Mouse (Mus musculus) C2C12 (cell line): ENCODE measurements around the gene Notch4. TPM values are rescaled to one million over a fixed set of nuclear protein-coding genes. Genes with fewer than 3 reads are reported as not detected.

Experiments used
- H3K27me3 ChIP-seq: one replicate; pipeline ENCODE4 v1.6.1; 2011; ENCODE audit not compliant: control insufficient read depth, insufficient read depth, insufficient read length
- H3K36me3 ChIP-seq: one replicate; pipeline ENCODE4 v1.6.1; 2011; ENCODE audit not compliant: control insufficient read depth, insufficient read depth
- H3K4me3 ChIP-seq: one replicate; pipeline ENCODE4 v1.5.1; 2011; ENCODE audit warnings: mild to moderate bottlenecking, control low read depth; ENCODE audit not compliant: poor library complexity, insufficient read depth, severe bottlenecking
- H3K79me2 ChIP-seq: one replicate; pipeline ENCODE4 v1.6.1; 2011; ENCODE audit not compliant: control insufficient read depth, insufficient read depth
- H3K79me3 ChIP-seq: one replicate; pipeline ENCODE4 v1.6.1; 2011; ENCODE audit warnings: low read depth, control low read depth
- H3ac ChIP-seq: one replicate; pipeline ENCODE3; 2011; ENCODE audit warnings: low read depth; ENCODE audit not compliant: control insufficient read depth, insufficient read length
- CEBPB ChIP-seq: IDR thresholded peaks from one replicate; pipeline ENCODE4 v1.6.1; 2011; ENCODE audit warnings: low read depth, mild to moderate bottlenecking, control low read depth, moderate library complexity
- CTCF ChIP-seq: IDR thresholded peaks from one replicate; pipeline ENCODE4 v1.5.1; 2011; ENCODE audit not compliant: control insufficient read depth, insufficient read depth, insufficient read length
- FOSL1 ChIP-seq: IDR thresholded peaks from one replicate; pipeline ENCODE4 v1.8.0; 2011; ENCODE audit warnings: mild to moderate bottlenecking, low read length; ENCODE audit not compliant: poor library complexity, insufficient read depth, severe bottlenecking
- MAX ChIP-seq: IDR thresholded peaks from one replicate; pipeline ENCODE4 v1.6.1; 2011; ENCODE audit warnings: mild to moderate bottlenecking, control low read depth
- MYOD1 ChIP-seq: IDR thresholded peaks from one replicate; pipeline ENCODE4 v1.6.1; 2011; ENCODE audit warnings: low read depth; ENCODE audit not compliant: control insufficient read depth, insufficient read length
- MYOG ChIP-seq: IDR thresholded peaks from one replicate; pipeline ENCODE4 v1.6.1; 2011; ENCODE audit not compliant: control insufficient read depth, insufficient read length; ENCODE audit errors: extremely low read depth
- USF1 ChIP-seq: IDR thresholded peaks from one replicate; pipeline ENCODE4 v1.6.1; 2011; ENCODE audit warnings: low read depth, mild to moderate bottlenecking, control low read depth, moderate library complexity
- polyA plus RNA-seq: library from polyadenylated mRNA; unstranded; fragments of >200 nt; fragmentation: generic; extraction: Trizol; gene quantifications from one replicate; pipeline ENCODE4 v1.2.1, GENCODE M21; 2012; ENCODE audit warnings: missing spikeins

The Notch4 gene
- polyA plus RNA-seq, 1 experiment: 0.51 TPM

DNA sequence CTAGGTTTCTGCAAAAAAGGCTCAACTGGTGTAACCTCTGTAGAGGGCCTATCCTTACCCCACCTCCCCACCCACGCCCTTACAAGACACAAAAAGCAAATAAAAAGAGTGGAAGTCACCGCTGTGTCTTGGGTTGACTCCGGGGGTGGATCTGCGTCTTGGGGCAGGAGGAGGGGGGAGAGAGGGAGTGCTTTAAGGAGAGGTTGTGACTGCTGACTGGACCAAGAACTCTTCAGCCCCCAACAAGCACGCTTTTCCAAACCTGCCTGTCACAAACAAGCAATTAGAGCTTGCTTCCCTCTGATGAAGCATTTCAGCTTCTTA is 64.5 kb downstream of the Notch4 start:
- no peak overlapping the region for H3K4me3 ChIP-seq
- H3K27me3 ChIP-seq: peaks cover 31% of the 10 kb centered on the region
- no peak for TF ChIP-seq MYOD1

DNA sequence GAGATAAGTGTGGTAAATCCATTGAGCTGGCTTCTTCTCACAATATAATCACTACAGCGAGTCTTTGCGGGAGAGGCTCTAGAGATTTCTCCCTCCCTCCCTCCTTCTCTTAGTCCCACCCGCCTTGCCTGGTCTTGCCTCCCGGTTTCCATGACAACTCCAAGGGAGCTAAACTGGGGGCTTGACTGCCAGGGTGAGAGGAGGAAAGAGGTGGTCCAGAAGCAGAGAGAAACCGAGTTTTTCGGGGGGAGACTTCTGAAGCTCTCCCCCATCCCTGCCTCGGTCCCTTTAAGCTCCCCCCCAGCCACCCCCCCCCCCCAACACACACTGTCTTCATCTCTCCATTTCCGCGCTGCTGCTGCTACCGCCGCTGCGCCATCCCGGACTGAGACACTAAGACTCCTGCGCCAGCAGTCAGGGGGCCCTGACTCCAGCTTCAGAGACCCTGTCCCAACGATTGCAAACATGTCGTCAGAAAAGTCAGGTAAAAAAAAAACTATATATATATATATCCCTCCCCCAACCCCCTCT is 65.2 kb downstream of the Notch4 start, which contains the start of gene Prrt1:
Gene Prrt1, plus strand, starts transcription at position 313 of the 531 bp plus-strand sequence.
- no peak for TF ChIP-seq CEBPB
- no peak for TF ChIP-seq CTCF
- no peak for TF ChIP-seq MYOD1
- no peak for TF ChIP-seq MYOG
- no peak for TF ChIP-seq FOSL1
- no peak for TF ChIP-seq USF1
- no peak for TF ChIP-seq MAX
- H3K79me2 ChIP-seq: no peaks in the 10 kb centered on the region
- no peak within 1 kb of the TSS for H3K4me3 ChIP-seq
- H3K36me3 ChIP-seq: no peaks in the 10 kb centered on the region
- no peak within 1 kb of the TSS for H3ac ChIP-seq
- peaks cover 38% of the 10 kb centered on the region for H3K27me3 ChIP-seq
- no peaks in the 10 kb centered on the region for H3K79me3 ChIP-seq

More for the DNA sequence above, 64.5 kb downstream of the Notch4 start:
- Histone ChIP-seq H3ac (no peak overlapping the region), H3K79me2 (no peaks in the 10 kb centered on the region), H3K36me3 (no peaks in the 10 kb centered on the region), H3K79me3 (no peaks in the 10 kb centered on the region)

DNA sequence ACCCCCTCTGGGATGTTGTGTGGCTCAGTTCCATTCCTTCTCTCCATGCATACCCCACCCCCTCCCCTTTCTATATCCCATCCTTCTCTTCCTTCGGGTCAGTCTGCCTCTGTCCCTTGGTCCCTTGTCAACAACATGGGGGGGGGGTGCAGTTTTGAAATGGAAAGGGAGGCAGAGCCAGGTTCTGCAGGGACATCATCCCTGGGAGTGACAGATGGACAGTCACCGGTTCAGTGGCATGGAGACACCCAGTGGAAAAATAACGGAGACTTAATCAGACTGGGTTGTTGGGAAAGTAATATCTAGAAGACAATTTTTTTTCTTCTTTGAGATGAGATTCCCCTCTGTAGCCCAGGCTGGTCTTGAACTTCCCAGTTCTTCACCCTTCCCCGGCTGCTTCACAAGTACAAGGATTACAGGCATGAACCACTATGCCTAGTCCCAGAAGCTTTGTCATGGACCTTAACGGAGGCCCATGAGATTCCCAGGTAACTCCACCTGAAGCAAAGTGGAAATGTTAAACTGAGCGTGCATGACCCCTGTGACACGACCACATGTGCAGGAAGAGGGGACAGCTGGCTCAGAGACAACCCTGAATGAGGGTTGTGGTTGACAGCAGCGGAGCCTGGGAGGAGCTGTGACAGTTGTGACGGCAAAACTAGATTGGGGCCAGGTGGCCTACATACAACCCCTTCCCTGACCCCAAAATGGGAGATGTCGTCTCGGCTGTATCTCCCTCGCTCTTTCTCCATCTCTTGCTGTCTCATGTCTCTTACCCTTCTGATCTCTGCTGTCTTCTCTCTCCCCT is 65.9 kb downstream of the Notch4 start:
- Histone ChIP-seq H3K79me3 (no peaks in the 10 kb centered on the region), H3K4me3 (no peak overlapping the region), H3K27me3 (peaks cover 38% of the 10 kb centered on the region), H3K36me3 (no peaks in the 10 kb centered on the region), H3ac (no peak overlapping the region), H3K79me2 (no peaks in the 10 kb centered on the region)
- TF ChIP-seq CEBPB (no peak), MAX (no peak), MYOG (no peak), FOSL1 (no peak), USF1 (no peak), MYOD1 (no peak), CTCF (no peak)

DNA sequence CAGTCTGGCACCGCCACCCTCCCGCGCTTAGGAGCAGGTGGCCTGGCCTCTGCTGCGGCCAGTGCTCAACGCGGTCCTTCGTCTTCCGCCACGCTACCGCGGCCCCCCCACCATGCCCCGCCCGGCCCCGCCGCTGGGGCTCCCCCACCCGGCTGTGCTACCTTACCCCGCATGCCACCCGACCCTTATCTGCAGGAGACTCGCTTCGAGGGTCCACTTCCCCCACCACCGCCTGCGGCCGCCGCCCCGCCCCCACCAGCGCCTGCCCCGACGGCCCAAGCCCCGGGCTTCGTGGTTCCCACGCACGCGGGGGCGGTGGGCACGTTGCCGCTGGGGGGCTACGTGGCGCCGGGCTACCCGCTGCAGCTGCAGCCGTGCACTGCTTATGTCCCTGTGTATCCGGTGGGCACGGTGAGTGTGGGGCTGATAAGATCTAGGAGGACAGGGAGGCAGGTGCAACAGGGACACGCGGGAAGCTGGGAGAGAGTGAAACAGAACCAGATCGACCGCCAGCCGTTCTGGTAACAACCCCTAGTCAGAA is 66.8 kb downstream of the Notch4 start:
- Histone ChIP-seq H3K27me3 (peaks cover 38% of the 10 kb centered on the region), H3K4me3 (no peak overlapping the region), H3K36me3 (no peaks in the 10 kb centered on the region), H3K79me2 (no peaks in the 10 kb centered on the region), H3ac (no peak overlapping the region), H3K79me3 (no peaks in the 10 kb centered on the region)
- TF ChIP-seq CTCF (no peak), MAX (no peak), MYOG (no peak), CEBPB (no peak), FOSL1 (no peak), USF1 (no peak), MYOD1 (no peak)

DNA sequence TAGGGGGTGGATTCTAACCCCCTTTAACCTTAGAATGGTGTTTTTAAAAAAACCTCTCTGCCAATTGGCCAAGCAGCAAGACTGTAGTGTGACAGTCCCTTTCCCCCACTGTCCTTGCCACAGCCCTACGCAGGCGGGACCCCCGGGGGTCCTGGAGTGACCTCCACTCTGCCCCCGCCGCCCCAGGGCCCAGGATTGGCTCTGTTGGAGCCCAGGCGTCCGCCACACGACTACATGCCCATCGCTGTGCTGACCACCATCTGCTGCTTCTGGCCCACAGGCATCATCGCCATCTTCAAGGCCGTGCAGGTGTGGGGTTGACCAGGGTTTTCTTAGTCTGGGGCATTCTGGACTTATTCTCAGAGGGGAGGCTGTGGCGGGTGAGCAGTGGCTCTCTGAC is 67.6 kb downstream of the Notch4 start:
- Histone ChIP-seq H3K36me3 (no peaks in the 10 kb centered on the region), H3K4me3 (no peak overlapping the region), H3K79me3 (no peaks in the 10 kb centered on the region), H3ac (no peak overlapping the region), H3K27me3 (peaks cover 38% of the 10 kb centered on the region), H3K79me2 (no peaks in the 10 kb centered on the region)
- TF ChIP-seq MYOG (no peak), MYOD1 (no peak), USF1 (no peak), CTCF (no peak), MAX (no peak), FOSL1 (no peak), CEBPB (no peak)

DNA sequence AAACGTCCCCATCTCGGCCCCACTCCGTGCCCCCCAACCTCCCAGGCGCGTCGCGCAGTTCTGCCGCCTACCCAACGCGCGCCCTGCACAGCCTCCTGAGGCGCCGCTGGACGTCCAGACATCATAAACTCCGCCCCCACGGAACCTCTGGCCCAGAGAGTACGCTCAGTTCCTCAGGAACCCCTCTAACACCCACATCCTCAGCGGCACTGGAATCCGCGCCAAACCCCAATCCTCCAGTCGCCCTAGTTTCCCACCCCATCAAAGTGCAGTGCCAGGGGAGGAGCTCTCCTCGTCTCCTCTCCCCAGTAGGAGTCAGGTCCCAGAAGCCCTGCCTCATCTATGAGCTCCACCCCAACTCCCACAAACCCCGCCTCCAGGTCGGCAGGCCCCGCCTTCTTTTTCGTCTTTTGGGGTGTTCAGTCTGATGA is 68.2 kb downstream of the Notch4 start:
- H3K36me3 ChIP-seq: no peaks in the 10 kb centered on the region
- no peaks in the 10 kb centered on the region for H3K79me3 ChIP-seq
- no peaks in the 10 kb centered on the region for H3K79me2 ChIP-seq
- no peak overlapping the region for H3K4me3 ChIP-seq
- peaks cover 38% of the 10 kb centered on the region for H3K27me3 ChIP-seq
- no peak overlapping the region for H3ac ChIP-seq
- TF ChIP-seq CEBPB (no peak), MAX (no peak), MYOG (no peak), CTCF (no peak), MYOD1 (no peak), FOSL1 (no peak), USF1 (no peak)
